8 mouse cellular contexts compared by ENCODE assay signal in genomic region chr11:59885217-59885986, GRCm38 (mm10). TPM values are rescaled to one million over a fixed set of nuclear protein-coding genes. Genes with fewer than 3 reads are reported as not detected.
DNase-seq lines count a peak whose midpoint lies in the region; ATAC-seq lines count a peak whose summit lies in the region.

No protein-coding gene starts in this region.

- H3K27me3 ChIP-seq in kidney, embryonic 15.5 days = no peaks in the 10 kb centered on the region; the same call in 1 of the 2 replicates
- H3K27me3 ChIP-seq in forebrain, embryonic 14.5 days (replicated peaks; ENCODE audit: control insufficient read depth, insufficient read depth, low read length) = no peaks in the 10 kb centered on the region

- H3K27ac ChIP-seq in kidney, embryonic 15.5 days = peak overlapping the region; percentile 39; the same call in 1 of the 2 replicates
- no peak overlapping the region for H3K27ac ChIP-seq in forebrain, embryonic 14.5 days (ENCODE audit: low read depth, low read length)

- peaks cover 10% of the 10 kb centered on the region for H3K4me1 ChIP-seq in kidney, embryonic 15.5 days
- H3K4me1 ChIP-seq in forebrain, embryonic 14.5 days (ENCODE audit: control insufficient read depth, insufficient read depth, low read length) = no peaks in the 10 kb centered on the region

- H3K36me3 ChIP-seq in kidney, embryonic 15.5 days = no peaks in the 10 kb centered on the region
- no peaks in the 10 kb centered on the region for H3K36me3 ChIP-seq in forebrain, embryonic 14.5 days (ENCODE audit: control insufficient read depth, insufficient read depth, low read length)

- H3K9ac ChIP-seq in kidney, embryonic 15.5 days = no peak overlapping the region
- H3K9ac ChIP-seq in forebrain, embryonic 14.5 days (ENCODE audit: low read length) = no peak overlapping the region

- H3K4me3 ChIP-seq in kidney, embryonic 15.5 days (replicated peaks) = no peak overlapping the region
- no peak overlapping the region for H3K4me3 ChIP-seq in forebrain, embryonic 14.5 days (ENCODE audit: low read depth, low read length)

- WGBS in kidney, embryonic 15.5 days = 44% methylated on average over 17 of the region's 17 CpGs
- 75% methylated on average over 17 of the region's 17 CpGs for WGBS in forebrain, embryonic 14.5 days

- peak; percentile 35 for DNase-seq in CD4-positive, CD25-positive, alpha-beta regulatory T cell, adult 2 months (ENCODE audit: low read depth, low spot score)
- DNase-seq in R1 (ENCODE audit: low read depth, low spot score) = peak; percentile 39
- peak; percentile 55 for DNase-seq in heart, adult 8-10 months (ENCODE audit: low spot score)
- peak; percentile 66 for DNase-seq in lung, postnatal 36 days
- no peak for DNase-seq in right cerebral cortex, postnatal 25 days
- DNase-seq in forebrain, embryonic 14.5 days (ENCODE audit: low spot score) = no peak

- 0 out of 2 replicates have a peak overlapping the region, but pooled peaks have one; percentile 10 for H3K4me2 ChIP-seq in kidney, embryonic 15.5 days
- H3K4me2 ChIP-seq in forebrain, embryonic 14.5 days (ENCODE audit: low read length) = no peak overlapping the region

- H3K9me3 ChIP-seq in kidney, embryonic 15.5 days (replicated peaks) = no peaks in the 10 kb centered on the region
- no peaks in the 10 kb centered on the region for H3K9me3 ChIP-seq in forebrain, embryonic 14.5 days (replicated peaks; ENCODE audit: control insufficient read depth, low read length)

- ATAC-seq in CD4-positive, CD25-positive, alpha-beta regulatory T cell, adult 4 months = no peak
- 0 out of 2 replicates have a peak, but pooled peaks have one; percentile 22 for ATAC-seq in kidney, embryonic 15.5 days (replicated peaks; ENCODE audit: low FRiP score)
- no peak for ATAC-seq in forebrain, embryonic 14.5 days

RNA-seq across cellular contexts. Expression of gene Cops3, which starts 45.8 kb away (rescaled TPM):
- polyA plus RNA-seq in CD4-positive, CD25-positive, alpha-beta regulatory T cell, adult 4 months (2017; shearing (Covaris generic)) = 10 to 100 TPM; 74.8 to 80.6 TPM
- total RNA-seq in heart, adult 8-10 months (2022) = 10 to 100 TPM; 71.2 to 74.2 (median 72.7) TPM
- 206 and 213 TPM in 2 replicates for polyA plus RNA-seq in kidney, embryonic 15.5 days (2015; fragmentation: Nextera tagmentation; extraction: Ambion mirVana)
- 232 and 257 TPM in 2 replicates for polyA plus RNA-seq in forebrain, embryonic 14.5 days (2014; fragmentation: Nextera tagmentation; extraction: Ambion mirVana)

RNA-seq across cellular contexts. Expression of gene Nt5m, which starts 46.2 kb away (rescaled TPM):
- 1 to 10 TPM; 7.3 to 7.8 TPM for polyA plus RNA-seq in CD4-positive, CD25-positive, alpha-beta regulatory T cell, adult 4 months (2017; shearing (Covaris generic))
- total RNA-seq in heart, adult 8-10 months (2022) = 10 to 100 TPM; 24.3 to 32.0 (median 26.8) TPM
- polyA plus RNA-seq in kidney, embryonic 15.5 days (2015; fragmentation: Nextera tagmentation; extraction: Ambion mirVana) = 37.9 and 42.8 TPM in 2 replicates
- polyA plus RNA-seq in forebrain, embryonic 14.5 days (2014; fragmentation: Nextera tagmentation; extraction: Ambion mirVana) = 52.6 and 54.8 TPM in 2 replicates

Comparison
In these comparisons a context has a peak if more than half of its experiments do, and no peak if none do; other contexts are left out.
1. DNase-seq: peak in CD4-positive, CD25-positive, alpha-beta regulatory T cell, adult 2 months (single experiment), R1 (single experiment), heart, adult 8-10 months (single experiment) and lung, postnatal 36 days (single experiment); none in right cerebral cortex, postnatal 25 days (single experiment) and forebrain, embryonic 14.5 days (single experiment).